Mouse (Mus musculus) neural tube, embryonic 14.5 days (tissue): ENCODE measurements at regions not wholly inside any gene's neighbourhood (a gene's known extent, or its start where the extent isn't known, plus 50 kb on each side); places are given as distances from the start of the nearest gene placed in this dataset.
"Not testable (repeated sequence)": the region's sequence is repeated elsewhere in the genome, so short reads cannot be mapped to it uniquely, and the experiment has no call there.

ENCODE experiments used
- ATAC-seq: fragments of 200-750 bp; cut with Nextera tagmentation; 2 replicates; pipeline ENCODE4 v1.8.0; 2017; ENCODE audit warnings: low read depth, mild to moderate bottlenecking, moderate TSS enrichment, moderate library complexity
- H3K27ac ChIP-seq: fragments of 300-500 bp; sonication (generic); 2 replicates; pipeline ENCODE4 v1.5.1; 2014; ENCODE audit warnings: low read depth, mild to moderate bottlenecking, control low read depth, low read length, moderate library complexity, mixed read lengths
- H3K27me3 ChIP-seq: fragments of 300-500 bp; sonication (generic); 2 replicates; pipeline ENCODE4 v1.6.1; 2014; ENCODE audit warnings: low read length; ENCODE audit not compliant: control insufficient read depth, insufficient read depth
- H3K36me3 ChIP-seq: fragments of 300-500 bp; sonication (generic); 2 replicates; pipeline ENCODE4 v1.6.1; 2014; ENCODE audit warnings: low read length, mixed read lengths; ENCODE audit not compliant: control insufficient read depth, insufficient read depth
- H3K4me1 ChIP-seq: fragments of 300-500 bp; sonication (generic); 2 replicates; pipeline ENCODE4 v1.6.1; 2014; ENCODE audit warnings: low read length; ENCODE audit not compliant: control insufficient read depth, insufficient read depth
- H3K4me2 ChIP-seq: fragments of 300-500 bp; sonication (generic); 2 replicates; pipeline ENCODE4 v1.6.1; 2014; ENCODE audit warnings: mild to moderate bottlenecking, low read depth, low read length, control low read depth
- H3K4me3 ChIP-seq: fragments of 300-500 bp; sonication (generic); 2 replicates; pipeline ENCODE4 v1.5.1; 2014; ENCODE audit warnings: low read depth, low read length, control low read depth, mixed read lengths
- H3K9ac ChIP-seq: fragments of 300-500 bp; sonication (generic); replicated peaks from 2 replicates; pipeline ENCODE4 v1.6.1; 2014; ENCODE audit warnings: low read depth, mild to moderate bottlenecking, control low read depth, low read length, mixed read lengths
- H3K9me3 ChIP-seq: fragments of 300-500 bp; sonication (generic); 2 replicates; pipeline ENCODE4 v1.6.1; 2016; ENCODE audit warnings: low read length; ENCODE audit not compliant: control insufficient read depth
- WGBS: fragments of 180-500 bp; shearing (Covaris S2); extraction: QIAGEN DNeasy Blood & Tissue Kit; methylation state at CpG from one replicate; pipeline ENCODE4 v1.1.7; 2014; 5-methylcytosine and 5-hydroxymethylcytosine counted together

DNA sequence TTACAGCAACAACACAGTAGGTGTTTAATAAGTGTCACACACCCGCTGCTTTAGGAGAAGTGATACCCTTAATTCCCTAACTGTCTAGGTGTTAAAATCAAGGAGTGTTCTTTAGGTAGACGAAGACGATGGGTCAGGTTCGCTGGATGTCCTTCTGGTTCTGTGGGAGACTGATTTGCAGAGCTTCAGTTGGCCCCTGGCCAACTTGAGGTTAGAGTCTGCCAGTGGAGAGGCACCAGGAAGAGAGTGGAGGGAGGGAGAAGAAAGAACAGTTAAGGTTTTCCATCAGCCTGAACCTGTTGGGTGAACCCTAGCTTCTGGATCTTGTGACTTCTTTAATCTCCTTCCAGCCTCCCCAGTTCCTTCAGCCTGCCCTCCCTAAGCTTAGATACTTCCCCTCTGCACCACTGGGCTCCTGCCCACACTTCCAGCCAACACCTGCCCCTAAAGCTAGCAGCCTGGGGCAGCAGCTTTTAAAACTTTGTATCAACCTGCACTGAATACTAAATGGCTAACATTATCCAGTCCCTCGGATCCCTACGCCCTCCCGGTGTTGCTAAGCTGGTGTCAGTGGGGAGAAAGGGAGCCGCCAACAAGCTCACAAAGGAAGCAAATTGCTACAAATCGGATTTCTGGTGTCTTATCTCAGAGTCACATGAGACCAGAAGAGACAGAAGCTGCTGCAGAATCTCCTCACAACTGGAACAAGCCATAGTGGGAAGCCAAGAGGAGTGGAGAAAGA, 62.1 kb upstream of the Adgrl1 start:
- Histone ChIP-seq H3K27me3 (no peaks in the 10 kb centered on the region), H3K9ac (no peak overlapping the region), H3K9me3 (no peaks in the 10 kb centered on the region; the same call in 1 of the 2 replicates), H3K4me3 (no peak overlapping the region), H3K36me3 (no peaks in the 10 kb centered on the region), H3K27ac (no peak overlapping the region), H3K4me2 (no peak overlapping the region), H3K4me1 (no peaks in the 10 kb centered on the region)
- 67% methylated on average over 9 of the region's 9 CpGs for WGBS
- ATAC-seq = no peak

DNA sequence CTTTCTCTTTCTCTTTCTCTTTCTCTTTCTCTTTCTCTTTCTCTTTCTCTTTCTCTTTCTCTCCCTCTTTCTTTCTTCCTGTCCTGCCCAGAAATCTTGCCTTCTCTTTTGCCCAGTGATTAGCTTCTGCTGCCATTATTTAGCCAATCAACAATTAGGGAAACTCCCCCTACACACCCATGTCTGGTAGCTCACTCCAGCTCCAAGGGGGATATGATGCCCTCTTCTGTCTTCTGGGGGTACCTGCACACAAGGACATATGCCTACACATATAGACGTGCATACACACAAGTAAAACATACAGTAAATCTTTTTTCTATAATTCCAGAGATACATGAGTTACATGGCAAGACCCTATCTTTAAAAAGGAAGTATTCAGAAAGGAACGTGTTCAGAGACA, 70.1 kb upstream of the Adgrl1 start:
- Histone ChIP-seq H3K27me3 (no peaks in the 10 kb centered on the region), H3K4me1 (no peaks in the 10 kb centered on the region), H3K36me3 (no peaks in the 10 kb centered on the region), H3K9me3 (no peaks in the 10 kb centered on the region), H3K4me3 (no peak overlapping the region), H3K4me2 (no peak overlapping the region), H3K27ac (no peak overlapping the region), H3K9ac (no peak overlapping the region)
- ATAC-seq = no peak
- WGBS = 71% methylated on average over 2 of the region's 2 CpGs

DNA sequence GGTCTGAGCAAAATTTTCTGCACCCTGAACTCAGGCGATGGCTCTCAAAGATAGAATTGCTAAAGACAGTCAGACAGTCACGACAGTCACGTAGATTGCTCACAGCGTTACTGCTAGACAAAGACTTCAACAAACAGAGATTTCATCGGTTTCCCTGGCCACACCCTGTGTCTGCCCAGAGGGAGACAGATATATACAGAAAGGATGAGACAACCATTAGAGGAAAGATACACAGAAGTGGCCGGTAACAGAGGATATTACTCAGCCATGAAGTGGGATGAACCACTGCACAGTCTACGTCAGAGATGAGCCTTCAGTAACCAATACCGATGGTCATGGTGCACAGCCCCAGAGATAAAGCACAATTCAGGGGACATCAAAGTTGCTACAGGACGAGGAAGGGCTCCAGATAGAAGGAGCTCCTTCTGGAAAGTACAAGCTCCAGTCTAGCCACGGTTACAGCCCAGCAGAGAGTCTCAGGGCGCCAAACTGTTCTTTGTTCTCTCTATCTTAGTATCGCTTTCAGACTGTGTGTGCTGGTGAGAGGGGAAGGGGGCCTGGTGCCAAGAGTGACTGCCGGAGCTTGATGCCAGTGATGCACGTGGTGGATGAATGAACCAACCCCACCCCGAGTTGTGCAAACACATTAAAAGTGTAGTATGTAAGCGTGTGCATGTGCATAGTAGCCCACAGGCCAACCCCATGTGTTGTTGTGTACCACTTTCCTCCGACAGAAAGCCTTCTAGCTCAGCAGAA, 74.8 kb upstream of the Adgrl1 start:
- Histone ChIP-seq H3K4me2 (no peak overlapping the region), H3K27ac (no peak overlapping the region), H3K27me3 (no peaks in the 10 kb centered on the region), H3K9ac (no peak overlapping the region), H3K4me1 (no peaks in the 10 kb centered on the region), H3K9me3 (no peaks in the 10 kb centered on the region), H3K4me3 (no peak overlapping the region), H3K36me3 (no peaks in the 10 kb centered on the region)
- no peak for ATAC-seq
- WGBS = 86% methylated on average over 17 of the region's 17 CpGs

DNA sequence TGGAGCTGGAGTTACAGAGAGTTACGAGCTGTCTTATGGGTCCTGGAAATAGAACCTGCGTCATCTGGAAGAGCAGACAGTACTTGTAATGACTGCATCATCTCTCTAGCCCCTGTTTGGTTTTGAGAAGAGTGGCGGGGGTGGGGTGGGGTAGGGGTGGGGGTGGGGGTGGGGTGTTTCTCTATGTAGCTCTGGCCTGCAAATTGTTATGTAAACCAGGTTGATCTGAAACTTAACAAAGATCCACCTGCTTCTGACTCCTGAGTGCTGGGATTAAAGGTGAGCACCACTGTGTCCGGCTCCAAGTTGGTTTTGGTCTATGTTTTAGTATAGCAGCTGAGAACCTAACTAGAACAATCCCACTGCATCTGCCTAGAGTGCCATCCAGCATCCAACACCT, 78.0 kb upstream of the Adgre5 start:
- Histone ChIP-seq H3K9me3 (no peaks in the 10 kb centered on the region), H3K4me1 (no peaks in the 10 kb centered on the region), H3K9ac (no peak overlapping the region), H3K27me3 (no peaks in the 10 kb centered on the region), H3K4me2 (no peak overlapping the region), H3K27ac (no peak overlapping the region), H3K36me3 (no peaks in the 10 kb centered on the region), H3K4me3 (no peak overlapping the region)
- no peak for ATAC-seq
- 81% methylated on average over 4 of the region's 4 CpGs for whole genome bisulfite sequencing

DNA sequence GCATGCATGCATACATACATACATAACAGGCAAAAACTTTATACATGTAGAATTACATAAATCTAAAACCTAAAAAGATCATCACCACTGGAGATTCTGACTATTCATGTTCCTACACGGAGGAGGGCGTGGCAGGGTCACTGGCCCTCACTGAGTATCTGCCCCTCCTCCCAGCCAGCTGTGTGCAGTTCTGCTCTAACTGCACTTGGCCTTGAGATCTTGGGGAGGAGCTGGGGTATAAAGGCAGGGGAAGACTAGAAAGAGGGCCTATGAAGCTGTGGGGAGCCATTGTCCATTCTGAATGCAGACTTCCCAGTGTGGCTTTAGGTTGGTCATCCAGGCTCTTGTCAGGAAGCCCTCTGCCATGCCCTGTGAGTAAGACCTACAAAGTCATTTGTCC, 69.5 kb upstream of the Adgre5 start:
- no peaks in the 10 kb centered on the region for H3K36me3 ChIP-seq
- H3K27ac ChIP-seq = no peak overlapping the region
- no peak overlapping the region for H3K4me3 ChIP-seq
- H3K9ac ChIP-seq = no peak overlapping the region
- H3K4me1 ChIP-seq = no peaks in the 10 kb centered on the region
- no peaks in the 10 kb centered on the region for H3K9me3 ChIP-seq
- no peaks in the 10 kb centered on the region for H3K27me3 ChIP-seq
- ATAC-seq = no peak
- H3K4me2 ChIP-seq = no peak overlapping the region
- 82% methylated on average over 2 of the region's 2 CpGs for WGBS

DNA sequence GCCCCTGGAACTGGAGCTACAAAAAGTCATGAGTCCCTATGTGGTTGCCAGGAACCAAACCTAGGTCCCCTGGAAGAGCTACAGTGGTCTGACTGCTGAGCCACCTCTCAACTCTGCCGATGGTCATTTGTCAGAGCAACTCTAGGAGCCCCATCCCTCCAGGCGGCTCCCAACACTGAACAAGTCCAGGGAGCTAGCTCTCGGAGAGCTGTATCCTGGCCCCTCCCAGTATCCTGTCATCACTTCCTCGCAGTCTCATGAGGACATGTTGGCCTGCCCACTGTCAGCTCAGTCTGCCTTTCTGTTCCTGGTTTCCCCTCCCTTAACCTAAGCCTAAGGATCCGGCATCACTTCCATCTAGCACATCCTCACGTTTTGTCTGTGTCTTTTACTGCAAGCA, 64.5 kb upstream of the Adgre5 start:
- Histone ChIP-seq H3K4me2 (no peak overlapping the region), H3K27me3 (no peaks in the 10 kb centered on the region), H3K9ac (no peak overlapping the region), H3K9me3 (no peaks in the 10 kb centered on the region), H3K4me3 (no peak overlapping the region), H3K36me3 (no peaks in the 10 kb centered on the region), H3K27ac (no peak overlapping the region), H3K4me1 (no peaks in the 10 kb centered on the region)
- WGBS = 70% methylated on average over 6 of the region's 6 CpGs
- ATAC-seq = no peak

DNA sequence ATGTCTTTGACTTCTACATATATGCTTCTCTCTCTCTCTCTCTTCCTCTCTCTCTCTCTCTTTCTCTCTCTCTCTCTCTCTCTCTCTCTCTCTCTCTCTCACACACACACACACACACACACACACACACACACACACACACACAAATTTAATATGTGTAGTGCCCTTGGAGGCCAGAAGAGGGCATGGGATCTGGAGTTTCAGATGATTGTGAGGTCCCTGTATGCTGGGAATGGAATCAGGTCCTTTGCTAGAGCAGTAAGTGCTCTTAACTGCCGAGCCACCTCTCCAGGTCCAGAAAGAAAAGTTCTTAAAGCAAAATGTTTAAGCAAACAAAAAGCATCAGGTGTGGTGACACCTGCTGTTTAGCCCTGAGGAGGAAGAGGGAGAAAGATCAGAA, 62.2 kb upstream of the Adgre5 start:
- not testable (repeated sequence) for ATAC-seq, H3K4me1 ChIP-seq, H3K27ac ChIP-seq, H3K36me3 ChIP-seq, H3K4me3 ChIP-seq, H3K9me3 ChIP-seq, H3K27me3 ChIP-seq, H3K9ac ChIP-seq, H3K4me2 ChIP-seq
- whole genome bisulfite sequencing = 52% methylated on average over 1 of the region's 1 CpGs

DNA sequence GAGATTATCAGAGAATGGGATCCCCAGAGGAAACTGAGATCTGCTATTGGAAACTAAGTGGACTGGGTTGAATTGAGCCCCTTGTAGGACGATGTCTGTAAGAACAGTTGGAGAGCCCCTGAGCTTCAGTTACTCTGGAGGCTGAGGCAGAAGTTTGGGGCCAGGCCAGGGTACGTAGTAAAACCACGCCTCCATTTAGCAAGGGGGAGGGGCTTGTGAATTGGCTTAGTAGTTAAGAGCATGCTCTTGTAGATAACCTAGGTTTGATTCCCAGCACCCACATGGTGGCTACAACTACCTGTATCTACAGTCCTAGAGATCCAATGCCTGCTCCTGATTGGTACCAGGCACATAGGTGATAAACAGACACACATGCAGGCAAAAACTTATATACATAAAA, 61.4 kb upstream of the Adgre5 start:
- ATAC-seq = no peak
- no peaks in the 10 kb centered on the region for H3K27me3 ChIP-seq

DNA sequence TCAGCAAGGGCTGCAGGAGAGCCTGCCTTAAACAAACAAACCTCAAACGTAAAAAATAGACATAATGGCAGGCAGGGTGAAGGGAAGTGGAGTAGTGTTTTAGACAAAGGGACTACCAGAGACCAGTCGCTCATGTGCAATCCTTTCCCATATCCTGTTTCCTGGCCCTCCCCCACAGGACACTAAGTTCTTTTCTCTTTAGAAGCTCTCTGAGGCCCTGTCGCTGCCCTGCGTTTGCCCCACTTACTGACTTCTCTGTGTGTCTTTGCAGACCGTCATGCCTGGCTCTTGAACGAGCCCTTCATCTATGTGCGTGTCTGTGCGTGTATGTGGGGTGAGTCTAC, 58.5 kb upstream of the Adgre5 start:
- Histone ChIP-seq H3K4me1 (no peaks in the 10 kb centered on the region), H3K4me3 (no peak overlapping the region), H3K9ac (no peak overlapping the region), H3K27ac (no peak overlapping the region), H3K36me3 (no peaks in the 10 kb centered on the region), H3K27me3 (no peaks in the 10 kb centered on the region), H3K9me3 (no peaks in the 10 kb centered on the region), H3K4me2 (no peak overlapping the region)
- ATAC-seq = no peak
- WGBS = 75% methylated on average over 8 of the region's 8 CpGs

More for the DNA sequence above, 61.4 kb upstream of the Adgre5 start:
- WGBS = 48% methylated on average over 3 of the region's 3 CpGs
- Histone ChIP-seq H3K27ac (no peak overlapping the region), H3K4me1 (no peaks in the 10 kb centered on the region), H3K4me3 (no peak overlapping the region), H3K9me3 (no peaks in the 10 kb centered on the region), H3K4me2 (no peak overlapping the region), H3K9ac (no peak overlapping the region), H3K36me3 (no peaks in the 10 kb centered on the region)
